Comparison of ENCODE assay signal across 12 mouse cellular contexts in the genomic region with DNA sequence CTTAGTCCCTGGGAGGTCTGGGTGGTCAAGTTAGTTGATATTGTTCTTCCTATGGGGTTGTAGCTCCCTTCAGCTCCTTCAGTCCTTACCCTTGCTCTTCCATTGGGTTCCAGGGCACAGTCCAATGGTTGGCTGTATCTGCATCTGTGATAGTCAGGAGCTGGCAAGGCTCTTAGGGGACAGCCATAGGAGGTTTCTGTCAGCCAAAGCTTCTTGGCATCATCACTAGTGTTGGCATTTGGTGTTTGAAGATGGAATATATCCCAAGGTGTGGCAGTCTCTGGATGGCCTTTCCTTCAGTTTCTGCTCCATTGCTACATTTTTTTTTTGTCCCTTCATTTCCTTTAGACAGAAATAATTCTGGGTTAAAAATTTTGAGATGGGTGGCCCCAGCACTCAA.
"Had no signal": no experiment of that assay in that cellular context is flagged by ENCODE, and none has a peak within 500 bp of the region (broad histone marks: within the 10 kb centered on the region; RNA-seq: fewer than 3 reads in every experiment).

No protein-coding gene starts in this region.

- DNase-seq: cerebellum, adult 9-11 months; cerebellum, postnatal 36 days; embryo, embryonic 11 days; forebrain, postnatal 0 days; gastrocnemius, adult 2 months; gastrocnemius, postnatal 10 days; gastrocnemius, postnatal 14 days; gastrocnemius, postnatal 25 days; gastrocnemius, postnatal 36 days; heart, adult 11 months; heart, adult 18-20 months; heart, adult 2 months had no signal
